ENCODE assay signal across 8 mouse cellular contexts in the genomic region with DNA sequence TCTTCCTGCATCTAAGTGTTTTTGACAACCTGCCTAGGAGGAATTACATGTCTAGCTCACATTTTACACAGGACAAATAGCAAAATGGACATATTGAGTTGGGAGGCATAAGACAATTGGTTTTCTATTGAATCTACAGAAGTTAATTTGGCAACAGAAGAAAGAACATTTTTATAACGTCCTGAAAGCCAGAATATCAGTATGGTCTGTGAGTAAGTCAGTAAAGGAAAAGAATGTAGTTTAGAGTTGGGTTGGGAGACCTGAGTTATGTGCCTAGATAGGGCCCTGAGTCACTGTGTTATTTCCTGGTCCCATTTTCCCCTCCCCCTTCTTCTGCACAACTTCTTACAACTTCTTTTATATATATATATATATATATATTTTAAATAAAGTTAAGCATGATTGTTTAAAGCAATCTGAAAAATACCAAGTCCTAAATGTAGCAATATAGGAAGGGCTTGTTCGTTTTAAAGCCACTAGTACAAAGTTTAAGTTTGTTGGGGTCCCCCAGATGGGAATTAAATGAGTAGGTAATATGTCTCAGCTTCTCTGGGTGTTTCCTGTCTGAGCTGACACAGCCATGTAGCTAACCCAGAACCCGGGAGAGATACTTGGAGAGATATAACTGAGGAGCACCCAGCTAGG. TPM values are rescaled to one million over a fixed set of nuclear protein-coding genes. Genes with fewer than 3 reads are reported as not detected.
A peak's percentile ranks its signal among the peaks of the same experiment; 100 is the strongest.
DNase-seq lines count a peak whose midpoint lies in the region; ATAC-seq and TF ChIP-seq lines count a peak whose summit lies in the region.

No protein-coding gene starts in this region.

- H3K27ac ChIP-seq in forebrain, embryonic 13.5 days, result no peak overlapping the region
- H3K27ac ChIP-seq in liver, embryonic 13.5 days, result no peak overlapping the region
- H3K27ac ChIP-seq in kidney, adult 2 months (ENCODE audit: insufficient read depth, low read depth, low read length), result no peak overlapping the region

- no peak for TF ChIP-seq CTCF in kidney, adult 2 months (conservative IDR thresholded peaks at IDR 0.05; ENCODE audit: insufficient read depth, insufficient read length, low read depth, low read length)

- 50% methylated on average over 3 of the region's 3 CpGs for WGBS in forebrain, embryonic 13.5 days
- WGBS in liver, embryonic 13.5 days (ENCODE audit: insufficient replicate concordance), result 22% methylated on average over 3 of the region's 3 CpGs
- 46% methylated on average over 3 of the region's 3 CpGs for WGBS in kidney, adult 2 months

- peak overlapping the region; percentile 43; the same call in 1 of the 2 replicates for H3K4me3 ChIP-seq in forebrain, embryonic 13.5 days
- peak overlapping the region; percentile 37 for H3K4me3 ChIP-seq in liver, embryonic 13.5 days (replicated peaks)
- no peak overlapping the region for H3K4me3 ChIP-seq in kidney, adult 2 months (ENCODE audit: insufficient read depth, low read depth, low read length)

- no peak for TF ChIP-seq POLR2A in kidney, adult 2 months (IDR thresholded peaks at IDR 0.05; ENCODE audit: low read depth, low read length)

- H3K4me2 ChIP-seq in forebrain, embryonic 13.5 days, result peak overlapping the region; percentile 77
- H3K4me2 ChIP-seq in liver, embryonic 13.5 days, result peak overlapping the region; percentile 61

- no peaks in the 10 kb centered on the region for H3K27me3 ChIP-seq in forebrain, embryonic 13.5 days
- peaks cover 31% of the 10 kb centered on the region for H3K27me3 ChIP-seq in liver, embryonic 13.5 days
- H3K27me3 ChIP-seq in kidney, adult 2 months (replicated peaks; ENCODE audit: control insufficient read depth, insufficient read depth, low read length), result no peaks in the 10 kb centered on the region

- peak overlapping the region; percentile 66; the same call in 1 of the 2 replicates for H3K9ac ChIP-seq in forebrain, embryonic 13.5 days
- H3K9ac ChIP-seq in liver, embryonic 13.5 days, result peak overlapping the region; percentile 34; the same call in 1 of the 2 replicates

- no peaks in the 10 kb centered on the region for H3K36me3 ChIP-seq in forebrain, embryonic 13.5 days (ENCODE audit: poor library complexity, severe bottlenecking)
- H3K36me3 ChIP-seq in liver, embryonic 13.5 days, result no peaks in the 10 kb centered on the region
- H3K36me3 ChIP-seq in kidney, adult 2 months (ENCODE audit: control insufficient read depth, insufficient read depth, low read length), result no peaks in the 10 kb centered on the region

- peaks cover 26% of the 10 kb centered on the region for H3K4me1 ChIP-seq in forebrain, embryonic 13.5 days
- peaks cover 25% of the 10 kb centered on the region for H3K4me1 ChIP-seq in liver, embryonic 13.5 days (replicated peaks)
- peaks cover 3% of the 10 kb centered on the region; the same call in 1 of the 2 replicates for H3K4me1 ChIP-seq in kidney, adult 2 months (ENCODE audit: control insufficient read depth, insufficient read depth, low read length)

- ATAC-seq in forebrain, embryonic 13.5 days, result no peak
- no peak for ATAC-seq in liver, embryonic 13.5 days (ENCODE audit: low read depth)

- peak; percentile 48 for DNase-seq in 3134 (ENCODE audit: extremely low read depth, insufficient read length, low spot score)
- peak; percentile 77 for DNase-seq in 3T3-L1 (ENCODE audit: low read depth, low spot score)
- DNase-seq in liver, embryonic 13.5 days, result no peak
- DNase-seq in thymus, postnatal 4 days, result no peak
- no peak for DNase-seq in right cerebral cortex, postnatal 36 days (ENCODE audit: low spot score in 2 of 2)
- DNase-seq in layer of hippocampus, adult 8-10 months (ENCODE audit: low spot score in 2 of 2), result no peak
- DNase-seq in kidney, adult 2 months, result no peak

- no peaks in the 10 kb centered on the region for H3K9me3 ChIP-seq in forebrain, embryonic 13.5 days (replicated peaks)
- H3K9me3 ChIP-seq in liver, embryonic 13.5 days (replicated peaks), result no peaks in the 10 kb centered on the region

RNA-seq across cellular contexts. Expression of a gene that starts 6.6 kb away (rescaled TPM):
- polyA plus RNA-seq in forebrain, embryonic 13.5 days (2015; fragmentation: Nextera tagmentation; extraction: Ambion mirVana), result 47.4 and 49.1 TPM in 2 replicates
- 33.4 and 39.8 TPM in 2 replicates for polyA plus RNA-seq in liver, embryonic 13.5 days (2015; fragmentation: Nextera tagmentation; extraction: Ambion mirVana)
- 10 to 100 TPM; 23.1 to 32.2 (median 27.4) TPM for total RNA-seq in layer of hippocampus, adult 8-10 months (2022)
- 20.4 and 25.5 TPM in 2 replicates for polyA plus RNA-seq in kidney, adult 2 months (2012; rRNA removed)

RNA-seq across cellular contexts. Expression of a gene that starts 28.5 kb away (rescaled TPM):
- 131 and 140 TPM in 2 replicates for polyA plus RNA-seq in forebrain, embryonic 13.5 days (2015; fragmentation: Nextera tagmentation; extraction: Ambion mirVana)
- polyA plus RNA-seq in liver, embryonic 13.5 days (2015; fragmentation: Nextera tagmentation; extraction: Ambion mirVana), result 19.1 and 22.0 TPM in 2 replicates
- 100 to 1,000 TPM; 142 to 161 (median 151) TPM for total RNA-seq in layer of hippocampus, adult 8-10 months (2022)
- 23.1 and 25.3 TPM in 2 replicates for polyA plus RNA-seq in kidney, adult 2 months (2012; rRNA removed)

RNA-seq across cellular contexts. Expression of a gene that starts 42.9 kb away (rescaled TPM):
- polyA plus RNA-seq in forebrain, embryonic 13.5 days (2015; fragmentation: Nextera tagmentation; extraction: Ambion mirVana), result 0.19 and 0.25 TPM in 2 replicates
- polyA plus RNA-seq in liver, embryonic 13.5 days (2015; fragmentation: Nextera tagmentation; extraction: Ambion mirVana), result 0.01 TPM in 1 of 2 replicates, not detected in the other
- total RNA-seq in layer of hippocampus, adult 8-10 months (2022), result under 1 TPM; 0.14 to 0.59 (median 0.34) TPM
- 0.08 TPM in 2 replicates for polyA plus RNA-seq in kidney, adult 2 months (2012; rRNA removed)

RNA-seq across cellular contexts. Expression of a gene that starts 53.4 kb away (rescaled TPM):
- polyA plus RNA-seq in forebrain, embryonic 13.5 days (2015; fragmentation: Nextera tagmentation; extraction: Ambion mirVana), result 7.7 and 8.6 TPM in 2 replicates
- polyA plus RNA-seq in liver, embryonic 13.5 days (2015; fragmentation: Nextera tagmentation; extraction: Ambion mirVana), result 1.0 and 1.1 TPM in 2 replicates
- 10 to 100 TPM; 71.5 to 89.3 (median 79.6) TPM for total RNA-seq in layer of hippocampus, adult 8-10 months (2022)
- 12.9 and 13.5 TPM in 2 replicates for polyA plus RNA-seq in kidney, adult 2 months (2012; rRNA removed)

Comparison
In these comparisons a context has a peak if more than half of its experiments do, and no peak if none do; other contexts are left out.
1. DNase-seq: peak in 3134 (single experiment) and 3T3-L1 (single experiment); none in liver, embryonic 13.5 days (single experiment), thymus, postnatal 4 days (single experiment), right cerebral cortex, postnatal 36 days (0 of 2), layer of hippocampus, adult 8-10 months (0 of 2) and kidney, adult 2 months (single experiment).